Mouse (Mus musculus) lung, postnatal 0 days (tissue): ENCODE results near the gene Ano10. TPM values are rescaled to one million over a fixed set of nuclear protein-coding genes. Genes with fewer than 3 reads are reported as not detected.

Experiments
- ATAC-seq: fragments of 200-750 bp; cut with Nextera tagmentation; 2 replicates; pipeline ENCODE4 v1.8.0; 2017; ENCODE audit warnings: moderate library complexity
- DNase-seq: peaks from one replicate; pipeline ENCODE4 v3.0.0-alpha.2; 2016; ENCODE audit warnings: low spot score
- H3K27ac ChIP-seq: fragments of 300-500 bp; sonication (generic); 2 replicates; pipeline ENCODE4 v1.5.1; 2014; ENCODE audit warnings: antibody characterized with exemption, mild to moderate bottlenecking, low read length, mixed read lengths
- H3K27me3 ChIP-seq: fragments of 300-500 bp; sonication (generic); replicated peaks from 2 replicates; pipeline ENCODE4 v1.6.1; 2014; ENCODE audit warnings: low read length, mixed read lengths; ENCODE audit not compliant: insufficient read depth
- H3K36me3 ChIP-seq: fragments of 300-500 bp; sonication (generic); 2 replicates; pipeline ENCODE4 v1.6.1; 2014; ENCODE audit warnings: low read length, mixed read lengths; ENCODE audit not compliant: insufficient read depth
- H3K4me1 ChIP-seq: fragments of 300-500 bp; sonication (generic); 2 replicates; pipeline ENCODE4 v1.6.1; 2014; ENCODE audit warnings: antibody characterized with exemption, low read depth, low read length, mixed read lengths; ENCODE audit not compliant: insufficient read depth
- H3K4me2 ChIP-seq: fragments of 300-500 bp; sonication (generic); replicated peaks from 2 replicates; pipeline ENCODE4 v1.6.1; 2014; ENCODE audit warnings: low read depth, mild to moderate bottlenecking, low read length, moderate library complexity, mixed read lengths
- H3K4me3 ChIP-seq: fragments of 300-500 bp; sonication (generic); 2 replicates; pipeline ENCODE4 v1.5.1; 2014; ENCODE audit warnings: low read depth, low read length
- H3K9ac ChIP-seq: fragments of 300-500 bp; sonication (generic); replicated peaks from 2 replicates; pipeline ENCODE4 v1.6.1; 2014; ENCODE audit warnings: low read depth, mild to moderate bottlenecking
- H3K9me3 ChIP-seq: fragments of 300-500 bp; sonication (generic); 2 replicates; pipeline ENCODE4 v1.6.1; 2016; ENCODE audit warnings: low read length, mixed read lengths
- CTCF ChIP-seq: IDR thresholded peaks from 2 replicates; pipeline ENCODE4 v1.5.1; 2016; ENCODE audit warnings: antibody characterized with exemption, mild to moderate bottlenecking
- EP300 ChIP-seq: IDR thresholded peaks from 2 replicates; pipeline ENCODE4 v1.6.1; 2016; ENCODE audit warnings: antibody characterized with exemption, mild to moderate bottlenecking, control low read depth
- WGBS: fragments of 180-500 bp; shearing (Covaris S2); extraction: QIAGEN DNeasy Blood & Tissue Kit; methylation state at CpG from one replicate; pipeline ENCODE4 v1.1.7; 2014; 5-methylcytosine and 5-hydroxymethylcytosine counted together
- microRNA-seq: library from miRNA; unstranded; fragments of <30 nt; microRNA quantifications from one replicate; pipeline ENCODE4, GENCODE M21; 2016
- polyA plus RNA-seq: library from polyadenylated mRNA; unstranded; fragments of >200 nt; fragmentation: Nextera tagmentation; extraction: Ambion mirVana; gene quantifications from 2 replicates; pipeline ENCODE4 v1.2.1, GENCODE M21; 2015

Ano10 gene
- polyA plus RNA-seq, 1 experiment from 2014 or later = 41.6 TPM

DNA sequence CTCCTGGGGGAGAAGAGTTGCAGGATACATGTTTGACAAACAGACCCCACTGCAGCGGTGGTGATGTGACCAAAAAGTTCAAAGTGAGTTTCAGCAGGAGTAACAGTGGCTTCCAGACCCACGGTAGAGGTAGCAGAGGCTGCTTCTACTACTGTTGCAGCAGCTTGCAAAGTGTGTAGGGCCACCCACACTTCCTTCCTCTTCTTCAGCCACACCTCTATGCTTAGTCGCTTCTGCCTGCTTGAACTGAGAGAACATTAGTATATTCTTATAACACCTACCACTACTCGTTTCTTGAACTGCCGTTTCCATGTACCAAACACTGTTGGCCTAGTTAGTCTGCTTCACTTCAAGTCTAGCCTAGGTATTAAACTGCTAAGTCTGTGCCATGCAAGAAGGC lies 165.5 kb downstream of the Ano10 start:
- peaks cover 7% of the 10 kb centered on the region; the same call in 1 of the 2 replicates for H3K4me1 ChIP-seq
- ATAC-seq = no peak

GRCm38 (mm10) chr9:122127271-122127785 lies 166.9 kb downstream of the Ano10 start:
- Histone ChIP-seq H3K9ac (no peak overlapping the region), H3K27me3 (no peaks in the 10 kb centered on the region), H3K36me3 (no peaks in the 10 kb centered on the region), H3K4me2 (no peak overlapping the region), H3K9me3 (no peaks in the 10 kb centered on the region), H3K4me1 (peaks cover 8% of the 10 kb centered on the region; the same call in 1 of the 2 replicates), H3K4me3 (no peak overlapping the region), H3K27ac (no peak overlapping the region)
- ATAC-seq (no peak), DNase-seq (no peak)
- 57% methylated on average over 3 of the region's 3 CpGs for WGBS
- TF ChIP-seq EP300 (no peak), CTCF (no peak)

More for the DNA sequence above, 165.5 kb downstream of the Ano10 start:
- Histone ChIP-seq H3K27ac (no peak overlapping the region), H3K9me3 (no peaks in the 10 kb centered on the region), H3K27me3 (no peaks in the 10 kb centered on the region), H3K9ac (no peak overlapping the region), H3K4me2 (0 out of 2 replicates have a peak overlapping the region, but pooled peaks have one; percentile 25), H3K36me3 (no peaks in the 10 kb centered on the region), H3K4me3 (no peak overlapping the region)
- DNase-seq = peak; percentile 37
- TF ChIP-seq EP300 (no peak), CTCF (no peak)
- 28% methylated on average over 5 of the region's 5 CpGs for WGBS

DNA sequence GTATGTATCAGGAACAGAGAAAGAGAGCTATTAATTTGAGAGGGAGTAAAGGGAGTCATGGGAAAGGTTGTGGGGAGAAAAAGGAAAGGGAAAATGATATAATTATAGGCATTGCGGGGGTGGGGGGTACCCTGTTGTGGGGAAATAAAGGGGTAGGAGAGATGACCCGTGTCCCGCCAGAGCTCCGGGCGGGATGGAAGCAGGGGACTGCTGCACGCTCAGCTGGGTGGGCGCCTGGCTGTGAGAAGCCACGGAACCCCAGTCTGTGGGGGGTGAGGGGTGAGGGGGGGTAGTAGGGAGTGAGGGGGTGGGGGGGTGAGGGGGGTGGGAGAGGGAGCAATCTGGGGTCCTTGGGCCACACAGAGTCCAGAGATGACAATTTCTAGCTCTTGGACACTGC lies 167.4 kb downstream of the Ano10 start:
- ATAC-seq (no peak), DNase-seq (no peak)
- WGBS = 81% methylated on average over 4 of the region's 8 CpGs

More for the DNA sequence above, 167.4 kb downstream of the Ano10 start:
- no peaks in the 10 kb centered on the region for H3K36me3 ChIP-seq
- no peak for TF ChIP-seq CTCF
- no peak for TF ChIP-seq EP300
- no peak overlapping the region for H3K9ac ChIP-seq
- no peaks in the 10 kb centered on the region for H3K27me3 ChIP-seq
- no peak overlapping the region for H3K4me2 ChIP-seq
- H3K27ac ChIP-seq = no peak overlapping the region
- no peak overlapping the region for H3K4me3 ChIP-seq
- H3K9me3 ChIP-seq = no peaks in the 10 kb centered on the region
- peaks cover 14% of the 10 kb centered on the region; the same call in 1 of the 2 replicates for H3K4me1 ChIP-seq

Small RNA genes within 50 kb of the gene (microRNA-seq; reads per million reads assigned to microRNA genes)
- not detected for gene Mir8106

Other genes starting within 250 kb of the Ano10 start
- 93.6 and 100 TPM in 2 replicates for gene Snrk, start 177.2 kb downstream of the Ano10 start, polyA plus RNA-seq
- gene Abhd5, start 57.2 kb upstream of the Ano10 start, polyA plus RNA-seq = 56.9 and 57.5 TPM in 2 replicates